Mouse (Mus musculus) thymus, postnatal 10 days (tissue): ENCODE measurements around the gene Cuedc1.

Source experiments
- DNase-seq, 2 experiments: peaks; one replicate each; pipeline ENCODE4 v3.0.0; 2021; ENCODE audit warnings: low spot score in 2 of 2

Gene Cuedc1

GRCm38 (mm10) chr11:88146264-88147060, 48.6 kb downstream of the Cuedc1 start:
- no peak for DNase-seq

DNA sequence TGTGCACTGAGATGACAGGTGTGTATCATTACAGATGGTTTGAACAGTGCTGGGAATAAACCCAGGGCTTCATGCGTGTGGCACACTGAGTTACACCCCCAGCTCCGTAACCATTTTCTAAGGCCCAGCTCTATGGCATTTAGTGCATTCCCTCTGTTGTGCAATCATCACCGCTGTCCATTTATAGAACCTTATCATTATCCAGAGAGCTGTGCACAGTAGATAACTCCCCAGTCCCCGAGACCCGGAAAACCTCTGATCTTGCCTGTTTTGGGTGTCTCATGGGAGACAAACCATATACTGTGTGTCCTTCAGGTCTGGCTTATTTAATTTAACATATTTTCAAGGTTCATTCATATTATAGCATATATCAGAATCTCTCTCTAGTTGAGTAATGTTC, 49.5 kb downstream of the Cuedc1 start:
- DNase-seq: no peak

DNA sequence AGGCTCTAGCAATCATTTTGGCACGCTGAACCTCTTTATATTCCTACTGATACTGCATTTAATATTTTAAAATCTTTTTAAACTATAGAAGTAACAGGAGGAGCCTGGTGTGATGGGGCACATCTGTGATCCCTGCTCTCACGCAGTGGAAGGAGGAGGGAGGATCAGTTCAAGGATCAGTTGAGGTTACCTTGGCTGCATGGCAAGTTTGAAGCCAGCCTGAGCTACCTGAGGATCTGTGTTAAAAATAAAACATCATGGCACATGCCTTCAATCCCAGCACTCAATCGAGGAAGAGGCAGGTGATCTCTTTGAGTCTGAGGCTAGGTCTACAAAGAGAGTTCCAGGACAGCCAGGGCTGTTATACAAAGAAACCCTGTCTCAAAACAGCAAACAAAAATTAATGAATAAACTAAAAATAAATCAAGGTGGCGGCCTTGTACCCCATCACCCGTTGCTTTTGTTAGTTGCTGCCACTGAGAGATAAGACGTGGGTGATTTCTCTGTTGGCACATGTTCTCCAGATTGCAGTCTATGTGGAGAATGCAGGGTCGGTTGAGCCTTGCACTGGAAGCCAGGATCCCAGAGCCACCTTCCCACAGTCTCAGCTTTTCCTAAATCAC, 50.3 kb downstream of the Cuedc1 start:
- no peak for DNase-seq

GRCm38 (mm10) chr11:88148638-88149279, 50.9 kb downstream of the Cuedc1 start:
- no peak for DNase-seq

- no peak for DNase-seq
These were observed 53.7 kb downstream of the Cuedc1 start for GRCm38 (mm10) chr11:88151379-88152155.

GRCm38 (mm10) chr11:88153880-88154279, 56.0 kb downstream of the Cuedc1 start:
- DNase-seq: no peak

GRCm38 (mm10) chr11:88154500-88154899, 56.6 kb downstream of the Cuedc1 start:
- no peak for DNase-seq

GRCm38 (mm10) chr11:88155451-88155850, 57.6 kb downstream of the Cuedc1 start:
- no peak for DNase-seq

- DNase-seq: no peak
These were observed 58.1 kb downstream of the Cuedc1 start for GRCm38 (mm10) chr11:88155998-88156397.

DNA sequence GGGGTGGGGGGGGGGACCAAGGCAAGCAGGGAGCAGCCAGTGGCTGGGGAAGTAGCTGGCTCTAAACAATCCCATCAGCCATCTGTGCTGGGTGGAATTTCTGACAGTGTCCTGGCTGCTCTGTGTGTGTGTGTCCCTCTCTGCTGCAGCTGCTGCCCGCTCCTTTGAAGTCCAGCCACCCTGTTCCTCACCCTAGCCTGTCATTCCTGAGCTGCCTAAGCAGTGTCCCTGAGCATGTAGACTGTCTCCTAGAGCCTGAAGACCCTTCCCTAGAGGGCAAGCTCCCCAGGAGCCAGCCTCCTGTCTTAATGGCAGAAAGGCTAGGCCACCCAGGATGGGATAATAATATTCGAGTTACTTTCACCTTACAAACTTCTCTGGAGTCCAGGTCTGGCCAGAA, 58.5 kb downstream of the Cuedc1 start:
- DNase-seq: no peak

- no peak for DNase-seq
These were observed 61.0 kb downstream of the Cuedc1 start for GRCm38 (mm10) chr11:88158842-88159246.

DNA sequence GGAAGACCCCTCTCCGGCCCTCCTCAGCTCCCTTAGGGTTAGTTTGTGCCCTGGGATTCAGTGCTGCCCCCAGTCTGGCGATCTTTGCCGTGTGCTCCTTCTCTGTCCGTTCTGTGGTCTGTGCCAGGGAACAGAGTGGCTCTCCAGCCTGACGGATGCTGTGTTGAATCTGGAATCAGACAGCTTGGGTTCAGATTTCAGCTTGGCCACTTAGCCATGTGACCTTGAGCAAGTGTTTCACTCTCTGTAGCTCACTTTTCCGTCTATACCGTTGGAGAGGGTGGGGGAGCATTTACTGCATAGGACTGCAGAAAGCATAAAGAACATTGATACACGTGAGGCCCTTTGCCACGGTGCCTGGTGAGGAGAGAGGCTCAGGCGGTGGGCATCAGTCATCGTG, 61.5 kb downstream of the Cuedc1 start:
- no peak for DNase-seq

DNA sequence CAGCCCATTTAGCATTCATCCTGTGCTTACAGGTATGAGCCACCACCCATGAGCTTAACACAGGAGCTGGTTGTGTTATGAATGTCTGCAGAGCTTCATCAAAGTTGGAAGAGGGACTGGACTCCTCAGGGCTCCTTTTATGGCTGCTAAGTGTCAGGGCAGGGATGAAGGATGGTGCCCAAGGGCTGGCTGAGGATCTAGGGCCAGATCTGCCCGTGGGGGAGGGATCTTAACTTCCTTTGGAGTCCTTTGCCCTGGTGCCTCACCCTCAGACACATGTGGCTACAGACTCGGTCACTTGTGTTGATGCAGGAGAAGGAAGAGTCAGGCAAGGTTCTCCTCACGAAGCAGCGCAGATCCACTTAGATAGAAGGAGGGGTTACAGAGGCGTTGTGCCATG, 62.5 kb downstream of the Cuedc1 start:
- no peak for DNase-seq

- no peak for DNase-seq
These were observed 63.3 kb downstream of the Cuedc1 start for GRCm38 (mm10) chr11:88161051-88161581.

- DNase-seq: peak; percentile 43 to 63
These were observed 63.9 kb downstream of the Cuedc1 start for GRCm38 (mm10) chr11:88161651-88162362.

DNA sequence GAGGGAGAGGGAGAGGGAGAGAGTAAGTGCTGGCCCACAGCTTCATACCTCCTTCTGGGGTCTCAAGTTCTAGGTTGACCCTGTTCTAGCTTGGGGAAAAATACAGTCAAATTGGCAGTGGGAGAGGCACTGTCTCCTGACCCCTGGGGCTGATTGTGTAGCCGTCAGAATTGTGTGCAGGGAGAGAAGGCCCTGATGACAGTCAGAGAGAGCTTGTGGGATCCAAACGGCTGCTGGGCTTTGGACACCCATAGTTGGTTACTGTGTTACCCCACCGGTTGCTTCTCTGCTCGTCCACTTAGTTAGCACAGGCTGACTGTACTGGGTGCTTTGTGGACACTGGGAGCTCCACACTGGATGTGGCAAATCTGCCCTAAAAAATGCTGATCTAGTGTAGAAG, 64.9 kb downstream of the Cuedc1 start:
- DNase-seq: no peak

GRCm38 (mm10) chr11:88164213-88164723, 66.4 kb downstream of the Cuedc1 start:
- no peak for DNase-seq

DNA sequence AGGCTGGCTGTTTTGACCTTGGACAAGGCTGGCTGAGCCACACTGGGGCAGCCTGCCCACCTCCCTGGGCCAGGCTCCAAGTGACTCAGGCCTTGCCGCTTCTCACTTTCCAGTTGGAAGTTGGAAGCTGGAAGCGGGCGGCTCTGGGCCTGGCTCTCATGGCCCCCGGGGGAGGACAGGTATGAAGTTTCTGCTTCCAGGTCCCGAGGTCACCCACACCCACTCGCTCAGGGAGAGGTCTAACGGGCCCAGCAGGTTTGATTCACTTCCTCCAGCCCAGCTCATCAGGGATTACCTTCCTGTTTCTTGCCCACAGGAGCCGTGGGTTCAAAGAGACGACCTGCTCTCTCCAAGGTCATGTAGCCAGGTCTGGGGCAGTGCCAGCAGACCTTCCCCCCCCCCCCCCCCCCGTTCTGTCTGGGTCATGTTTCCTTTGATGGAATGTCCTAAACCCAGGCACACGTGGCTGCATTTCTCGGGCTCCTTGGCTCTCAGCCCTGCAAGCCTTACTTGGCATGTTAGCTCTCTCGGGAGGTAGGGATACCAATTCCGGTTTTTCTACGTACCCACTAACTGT, 67.0 kb downstream of the Cuedc1 start:
- no peak for DNase-seq

GRCm38 (mm10) chr11:88165683-88166364, 68.0 kb downstream of the Cuedc1 start:
- DNase-seq: no peak

GRCm38 (mm10) chr11:88166471-88166870, 68.6 kb downstream of the Cuedc1 start:
- no peak for DNase-seq
